28 mouse cellular contexts compared by ENCODE assay signal in the genomic region with DNA sequence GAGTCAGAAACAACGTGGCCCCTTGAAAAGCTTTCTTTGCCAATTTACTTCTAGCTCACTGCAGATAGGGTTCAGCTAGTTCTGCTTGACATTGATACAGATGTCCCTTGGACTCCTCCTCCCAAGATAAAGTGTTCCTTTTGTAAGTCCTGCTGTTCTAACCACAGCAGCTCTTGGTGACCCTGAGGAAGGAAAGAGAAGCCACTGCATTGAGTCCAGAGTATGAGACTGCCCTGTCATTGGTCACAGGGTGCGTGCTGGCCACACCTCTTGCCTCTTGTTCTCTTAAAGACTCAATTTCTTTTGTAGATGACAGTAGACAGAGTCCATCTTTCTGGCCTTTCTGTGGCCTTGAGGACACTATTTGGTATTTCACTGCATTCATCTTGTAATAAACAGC.
DNase-seq lines count a peak whose midpoint lies in the region; ATAC-seq and TF ChIP-seq lines count a peak whose summit lies in the region.
"Had no signal": no experiment of that assay in that cellular context is flagged by ENCODE, and none has a peak within 500 bp of the region (broad histone marks: within the 10 kb centered on the region; RNA-seq: fewer than 3 reads in every experiment).

No protein-coding gene starts in this region.

- peaks cover 67% of the 10 kb centered on the region for H3K4me1 ChIP-seq in megakaryocyte, embryonic 14.5 days
- H3K4me1 ChIP-seq in thymus, adult 2 months (replicated peaks; ENCODE audit: control insufficient read depth, insufficient read depth, low read length): no peaks in the 10 kb centered on the region
- H3K4me1 ChIP-seq: embryonic facial prominence, embryonic 15.5 days had no signal

- no peak for ATAC-seq in megakaryocyte, adult 5-6 weeks (ENCODE audit: poor library complexity, severe bottlenecking)
- peak; percentile 78 for ATAC-seq in granulocyte monocyte progenitor cell, adult 5-6 weeks (replicated peaks; ENCODE audit: poor library complexity, severe bottlenecking)
- ATAC-seq: forebrain, embryonic 14.5 days; hindbrain, postnatal 0 days; inflammation-experienced regulatory T-cells, adult 6 months; intestine, embryonic 16.5 days; Patski had no signal

- no peak for TF ChIP-seq POLR2A in thymus, adult 2 months (IDR thresholded peaks at IDR 0.05; ENCODE audit: control insufficient read depth, extremely low read depth, insufficient read depth, low read length, poor library complexity)

- no peaks in the 10 kb centered on the region for H3K27me3 ChIP-seq in megakaryocyte, embryonic 14.5 days (replicated peaks)
- H3K27me3 ChIP-seq in thymus, adult 2 months (ENCODE audit: control insufficient read depth, insufficient read depth, low read length): no peaks in the 10 kb centered on the region
- H3K27me3 ChIP-seq: CH12.LX; embryonic facial prominence, embryonic 12.5 days; embryonic facial prominence, embryonic 15.5 days; Patski had no signal

- TF ChIP-seq CTCF in thymus, adult 2 months (IDR thresholded peaks at IDR 0.05; ENCODE audit: borderline replicate concordance, control insufficient read depth, extremely low read depth, insufficient read depth, low read length, poor library complexity): no peak

- no peaks in the 10 kb centered on the region for H3K9me3 ChIP-seq in megakaryocyte, embryonic 14.5 days
- H3K9me3 ChIP-seq: embryonic facial prominence, embryonic 12.5 days; embryonic facial prominence, embryonic 15.5 days had no signal

- 49% methylated on average over 2 of the region's 2 CpGs for WGBS in thymus, adult 2 months

- peak; percentile 10 to 39 for DNase-seq in adrenal gland, adult (ENCODE audit: inconsistent age in 2 of 2, low spot score in 1 of 2)
- no peak for DNase-seq in adrenal gland, adult 8-10 months
- DNase-seq in layer of hippocampus, postnatal 10 days (ENCODE audit: low spot score in 2 of 2): no peak
- DNase-seq in urinary bladder, postnatal 14 days (ENCODE audit: low spot score): no peak
- no peak for DNase-seq in thymus, adult 2 months
- DNase-seq: adrenal gland, postnatal 10 days; adrenal gland, postnatal 36 days; B cell, adult 2 months; cerebellum, adult 18-20 months; cerebellum, adult 9-10 months; cerebellum, postnatal 14 days; forebrain, postnatal 0 days; gastrocnemius, adult 2 months; gastrocnemius, postnatal 14 days; heart, adult 2 months; heart, postnatal 36 days had no signal

- H3K27ac ChIP-seq in thymus, adult 2 months (ENCODE audit: control insufficient read depth, insufficient read depth, low read length): no peak overlapping the region
- H3K27ac ChIP-seq: embryonic facial prominence, embryonic 12.5 days; embryonic facial prominence, embryonic 15.5 days; gastrocnemius, adult 2 months; heart, adult 2 months; hindbrain, embryonic 14.5 days; hindbrain, postnatal 0 days had no signal

- H3K36me3 ChIP-seq in megakaryocyte, embryonic 14.5 days (replicated peaks; ENCODE audit: low read length): no peaks in the 10 kb centered on the region
- H3K36me3 ChIP-seq in thymus, adult 2 months (ENCODE audit: control insufficient read depth, insufficient read depth, low read length): no peaks in the 10 kb centered on the region
- H3K36me3 ChIP-seq: embryonic facial prominence, embryonic 12.5 days; embryonic facial prominence, embryonic 15.5 days had no signal

- peak overlapping the region; percentile 13 for H3K4me3 ChIP-seq in megakaryocyte, embryonic 14.5 days (replicated peaks)
- H3K4me3 ChIP-seq in thymus, adult 2 months (ENCODE audit: control insufficient read depth, insufficient read depth, low read length): no peak overlapping the region
- H3K4me3 ChIP-seq: embryonic facial prominence, embryonic 12.5 days; embryonic facial prominence, embryonic 15.5 days; gastrocnemius, adult 2 months; heart, adult 2 months had no signal

Comparison
In these comparisons a context has a peak if more than half of its experiments do, and no peak if none do; other contexts are left out.
1. DNase-seq: peak in adrenal gland, adult (2 of 2); none in adrenal gland, adult 8-10 months (single experiment), layer of hippocampus, postnatal 10 days (0 of 2), urinary bladder, postnatal 14 days (single experiment) and thymus, adult 2 months (single experiment).